In genomic region chr1:151126756-151127155, GRCm38 (mm10) we compare ENCODE assay signal across 16 mouse cellular contexts. TPM values are rescaled to one million over a fixed set of nuclear protein-coding genes. Genes with fewer than 3 reads are reported as not detected.
"Had no signal": no experiment of that assay in that cellular context is flagged by ENCODE, and none has a peak within 500 bp of the region (broad histone marks: within the 10 kb centered on the region; RNA-seq: fewer than 3 reads in every experiment).

No protein-coding gene starts in this region.

- H3K9ac ChIP-seq: lung, embryonic 14.5 days; neural tube, embryonic 12.5 days had no signal

- H3K4me3 ChIP-seq: left cerebral cortex, adult 2 months; limb, embryonic 10.5 days; midbrain, embryonic 10.5 days; neural tube, embryonic 12.5 days had no signal

- H3K4me2 ChIP-seq: lung, embryonic 14.5 days; neural tube, embryonic 12.5 days had no signal

- H3K4me1 ChIP-seq: limb, embryonic 10.5 days; midbrain, embryonic 10.5 days; neural tube, embryonic 12.5 days had no signal

- H3K36me3 ChIP-seq: limb, embryonic 10.5 days; midbrain, embryonic 10.5 days; neural tube, embryonic 12.5 days had no signal

- H3K27ac ChIP-seq: limb, embryonic 10.5 days; midbrain, embryonic 10.5 days; neural tube, embryonic 12.5 days had no signal

- H3K9me3 ChIP-seq: limb, embryonic 10.5 days; midbrain, embryonic 10.5 days; neural tube, embryonic 12.5 days had no signal

- ATAC-seq: intestine, postnatal 0 days had no signal

- DNase-seq: kidney, adult 8-10 months; kidney, postnatal 25 days; lung, embryonic 14.5 days; lung, postnatal 14 days; midbrain, embryonic 14.5 days; thymus, adult 2 months; thymus, postnatal 4 days had no signal

- H3K27me3 ChIP-seq: neural tube, embryonic 12.5 days had no signal

RNA-seq across cellular contexts. Expression of gene Gm47985, which starts 55.6 kb away (rescaled TPM):
- total RNA-seq: layer of hippocampus, postnatal 25 days; left cerebral cortex, adult 2 months; left cerebral cortex, postnatal 14 days; monocyte, adult 5-6 weeks; neutrophil, adult 5-6 weeks had no signal
- polyA plus RNA-seq: lung, embryonic 14.5 days had no signal
